Mouse (Mus musculus) limb, embryonic 11.5 days (tissue): ENCODE measurements around the gene Trpm2. TPM values are rescaled to one million over a fixed set of nuclear protein-coding genes. Genes with fewer than 3 reads are reported as not detected.
"Not testable (repeated sequence)": the region's sequence is repeated elsewhere in the genome, so short reads cannot be mapped to it uniquely, and the experiment has no call there.

Experiments used
- ATAC-seq: fragments of 200-750 bp; cut with Nextera tagmentation; 2 replicates; pipeline ENCODE4 v1.8.0; 2017; ENCODE audit warnings: low read depth; ENCODE audit not compliant: insufficient number of reproducible peaks, low FRiP score, low TSS enrichment
- DNase-seq: peaks from one replicate; pipeline ENCODE4 v3.0.0-alpha.2; 2015; ENCODE audit warnings: low spot score
- H3K27ac ChIP-seq: fragments of 300-500 bp; sonication (generic); replicated peaks from 2 replicates; pipeline ENCODE4 v1.5.1; 2014; ENCODE audit warnings: low read depth, mild to moderate bottlenecking, low read length
- H3K27me3 ChIP-seq: fragments of 300-500 bp; sonication (generic); 2 replicates; pipeline ENCODE4 v1.6.1; 2014; ENCODE audit warnings: mild to moderate bottlenecking, low read length, mixed read lengths; ENCODE audit not compliant: control insufficient read depth, insufficient read depth
- H3K36me3 ChIP-seq: fragments of 300-500 bp; sonication (generic); 2 replicates; pipeline ENCODE4 v1.6.1; 2014; ENCODE audit warnings: mild to moderate bottlenecking, low read length, moderate library complexity, mixed read lengths; ENCODE audit not compliant: control insufficient read depth, insufficient read depth
- H3K4me1 ChIP-seq: fragments of 300-500 bp; sonication (generic); 2 replicates; pipeline ENCODE4 v1.6.1; 2014; ENCODE audit warnings: low read length, mixed read lengths; ENCODE audit not compliant: control insufficient read depth, insufficient read depth
- H3K4me2 ChIP-seq: fragments of 300-500 bp; sonication (generic); 2 replicates; pipeline ENCODE4 v1.6.1; 2014; ENCODE audit warnings: low read depth, mild to moderate bottlenecking, moderate library complexity; ENCODE audit not compliant: severe bottlenecking
- H3K4me3 ChIP-seq: fragments of 300-500 bp; sonication (generic); 2 replicates; pipeline ENCODE4 v1.5.1; 2014; ENCODE audit warnings: low read depth, low read length
- H3K9ac ChIP-seq: fragments of 300-500 bp; sonication (generic); 2 replicates; pipeline ENCODE4 v1.6.1; 2014; ENCODE audit warnings: mild to moderate bottlenecking, low read length
- H3K9me3 ChIP-seq: fragments of 300-500 bp; sonication (generic); 2 replicates; pipeline ENCODE4 v1.6.1; 2016; ENCODE audit warnings: low read length; ENCODE audit not compliant: control insufficient read depth
- WGBS: fragments of 180-500 bp; shearing (Covaris S2); extraction: QIAGEN DNeasy Blood & Tissue Kit; methylation state at CpG from one replicate; pipeline ENCODE4 v1.1.7; 2014; 5-methylcytosine and 5-hydroxymethylcytosine counted together
- polyA plus RNA-seq: library from polyadenylated mRNA; unstranded; fragments of >200 nt; fragmentation: Nextera tagmentation; extraction: Ambion mirVana; gene quantifications from 2 replicates; pipeline ENCODE4 v1.2.1, GENCODE M21; 2014

The Trpm2 gene
- polyA plus RNA-seq = 0.10 and 0.27 TPM in 2 replicates

DNA sequence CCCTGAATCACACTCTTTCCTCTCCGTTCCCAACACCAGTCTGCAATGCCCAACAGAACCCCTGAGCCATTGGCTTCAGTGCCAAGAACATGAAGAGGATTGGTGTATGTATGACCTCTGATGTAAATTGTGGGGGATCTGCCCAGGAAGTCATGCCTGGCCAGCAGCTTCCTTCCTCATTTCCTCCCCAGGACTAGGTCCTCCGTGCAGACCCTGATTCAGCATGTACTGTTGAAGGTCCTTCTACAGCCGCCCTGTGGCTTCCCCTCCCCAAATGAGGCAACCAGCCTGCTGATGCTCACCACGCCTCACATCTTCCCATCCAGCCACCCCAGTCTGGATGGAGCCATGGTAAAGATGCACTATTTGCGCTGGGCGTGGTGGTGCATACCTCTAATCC lies at the start of gene Trpm2:
Gene Trpm2, minus strand, starts transcription at position 83 of the 400 bp plus-strand sequence.
- Histone ChIP-seq H3K4me3 (peak within 1 kb of the TSS; percentile 25), H3K27me3 (peaks cover 22% of the 10 kb centered on the region), H3K4me2 (peak within 1 kb of the TSS; percentile 52), H3K27ac (no peak within 1 kb of the TSS), H3K9me3 (no peaks in the 10 kb centered on the region), H3K9ac (peak within 1 kb of the TSS; percentile 37), H3K36me3 (no peaks in the 10 kb centered on the region), H3K4me1 (no peaks in the 10 kb centered on the region)
- DNase-seq (no peak), ATAC-seq (no peak)
- 85% methylated on average over 6 of the region's 6 CpGs for WGBS

DNA sequence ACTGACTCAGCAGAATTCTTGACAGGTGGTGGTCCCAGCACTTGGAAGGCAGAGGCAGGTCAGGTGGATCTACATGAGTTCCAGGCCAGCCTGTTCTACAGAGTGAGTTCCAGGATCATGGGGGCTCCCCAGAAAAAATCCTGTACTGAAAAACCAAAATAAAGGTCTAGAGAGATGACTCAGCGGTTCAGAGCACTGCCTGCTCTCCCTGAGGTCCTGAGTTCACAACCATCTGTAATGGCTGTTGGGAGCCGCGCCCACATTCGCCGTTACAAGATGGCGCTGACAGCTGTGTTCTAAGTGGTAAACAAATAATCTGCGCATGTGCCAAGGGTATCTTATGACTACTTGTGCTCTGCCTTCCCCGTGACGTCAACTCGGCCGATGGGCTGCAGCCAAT lies 49.6 kb upstream of the Trpm2 start:
- H3K36me3 ChIP-seq, H3K9me3 ChIP-seq, DNase-seq, ATAC-seq, H3K27ac ChIP-seq, H3K9ac ChIP-seq, H3K4me1 ChIP-seq, H3K4me2 ChIP-seq, H3K4me3 ChIP-seq, H3K27me3 ChIP-seq: not testable (repeated sequence)
- 98% methylated on average over 7 of the region's 11 CpGs for WGBS

- no peak overlapping the region for H3K9ac ChIP-seq
- WGBS = 88% methylated on average over 4 of the region's 4 CpGs
- DNase-seq = no peak
- H3K4me2 ChIP-seq = no peak overlapping the region
- no peaks in the 10 kb centered on the region for H3K9me3 ChIP-seq
- no peaks in the 10 kb centered on the region for H3K27me3 ChIP-seq
- no peak overlapping the region for H3K27ac ChIP-seq
- no peaks in the 10 kb centered on the region for H3K36me3 ChIP-seq
- ATAC-seq = no peak
- no peaks in the 10 kb centered on the region for H3K4me1 ChIP-seq
- H3K4me3 ChIP-seq = no peak overlapping the region
These were observed 48.9 kb upstream of the Trpm2 start for GRCm38 (mm10) chr10:78019291-78019690.

DNA sequence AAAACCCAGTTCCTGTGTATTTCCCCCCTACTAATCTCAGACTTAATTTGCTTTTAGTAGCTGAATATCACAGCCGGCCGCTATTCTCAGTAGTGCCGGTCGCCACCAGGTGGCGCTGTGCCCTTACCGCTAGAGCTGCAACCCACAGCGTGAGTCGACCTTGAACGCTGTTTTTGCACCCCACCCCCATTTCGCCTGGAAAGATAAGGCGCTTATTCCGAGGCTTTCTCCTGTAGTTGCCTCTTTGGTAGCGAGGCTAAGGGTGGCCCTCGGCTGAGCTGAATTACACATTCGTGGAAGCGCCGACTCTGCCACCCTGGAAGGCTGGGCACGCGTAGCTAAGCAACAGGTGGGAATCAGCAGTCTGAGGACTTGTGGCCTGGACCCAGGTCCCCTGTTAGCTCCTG lies 48.4 kb upstream of the Trpm2 start:
- ATAC-seq (peak; percentile 54; the same call in 1 of the 2 replicates), DNase-seq (peak; percentile 89)
- peak overlapping the region; percentile 33; the same call in 1 of the 2 replicates for H3K4me2 ChIP-seq
- H3K36me3 ChIP-seq = no peaks in the 10 kb centered on the region
- H3K27ac ChIP-seq = no peak overlapping the region
- no peaks in the 10 kb centered on the region for H3K9me3 ChIP-seq
- WGBS = 21% methylated on average over 19 of the region's 19 CpGs
- no peak overlapping the region for H3K4me3 ChIP-seq
- H3K27me3 ChIP-seq = no peaks in the 10 kb centered on the region
- H3K4me1 ChIP-seq = no peaks in the 10 kb centered on the region
- no peak overlapping the region for H3K9ac ChIP-seq

GRCm38 (mm10) chr10:78016366-78016765 lies 46.0 kb upstream of the Trpm2 start:
- H3K4me3 ChIP-seq = no peak overlapping the region
- no peak for ATAC-seq
- 60% methylated on average over 5 of the region's 5 CpGs for WGBS

GRCm38 (mm10) chr10:78015489-78015888 lies 45.1 kb upstream of the Trpm2 start:
- Histone ChIP-seq H3K27ac (no peak overlapping the region), H3K9ac (no peak overlapping the region), H3K27me3 (no peaks in the 10 kb centered on the region), H3K4me1 (no peaks in the 10 kb centered on the region), H3K4me2 (no peak overlapping the region), H3K4me3 (no peak overlapping the region), H3K9me3 (no peaks in the 10 kb centered on the region), H3K36me3 (no peaks in the 10 kb centered on the region)
- no peak for ATAC-seq
- no peak for DNase-seq
- WGBS = 92% methylated on average over 1 of the region's 1 CpGs

More at GRCm38 (mm10) chr10:78016366-78016765, 46.0 kb upstream of the Trpm2 start:
- Histone ChIP-seq H3K9ac (no peak overlapping the region), H3K36me3 (no peaks in the 10 kb centered on the region), H3K27ac (no peak overlapping the region), H3K4me2 (no peak overlapping the region), H3K27me3 (no peaks in the 10 kb centered on the region), H3K4me1 (no peaks in the 10 kb centered on the region), H3K9me3 (no peaks in the 10 kb centered on the region)
- DNase-seq = no peak

DNA sequence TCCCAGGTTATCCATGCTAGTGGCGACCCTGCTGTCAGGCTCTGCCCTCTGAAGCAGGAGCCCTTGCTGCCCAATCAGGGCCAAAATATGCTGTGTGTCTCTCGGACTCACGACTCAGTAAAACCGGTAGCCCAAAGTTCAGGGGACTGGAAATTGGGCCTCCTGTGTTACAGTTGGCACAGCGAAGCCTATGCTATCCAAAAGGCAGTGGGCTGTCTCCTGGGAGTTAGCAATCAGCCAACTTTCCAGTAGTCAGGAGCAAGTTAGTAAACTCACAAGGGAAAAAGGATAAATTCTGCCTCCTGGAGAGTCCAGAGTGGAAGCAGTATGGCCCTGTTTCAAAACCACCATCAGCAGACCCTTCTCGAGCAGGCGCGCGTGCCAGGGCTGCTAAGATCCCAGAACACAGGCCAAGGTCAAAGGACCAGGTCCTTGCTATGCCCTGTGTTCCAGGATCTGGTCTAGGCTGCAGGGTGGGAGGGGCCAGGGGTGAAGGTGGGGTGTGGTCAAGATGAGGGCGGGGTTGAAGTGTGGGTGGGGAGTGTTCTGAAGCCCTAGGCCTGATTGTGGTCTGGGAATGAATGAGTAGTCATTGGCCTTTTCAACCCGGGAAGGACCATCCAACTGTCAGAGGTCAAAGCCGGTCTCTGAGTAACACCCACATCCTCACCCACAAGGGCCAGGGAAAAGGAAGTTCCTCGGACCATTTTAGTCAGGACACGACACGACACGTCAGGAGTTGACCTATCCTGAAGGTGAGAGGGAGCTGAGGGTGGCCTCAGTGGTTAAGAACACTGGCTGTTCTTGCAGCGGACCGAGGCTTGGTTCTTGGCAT lies 42.5 kb upstream of the Trpm2 start:
- Histone ChIP-seq H3K9me3 (no peaks in the 10 kb centered on the region), H3K9ac (no peak overlapping the region), H3K36me3 (no peaks in the 10 kb centered on the region), H3K4me2 (no peak overlapping the region), H3K27me3 (no peaks in the 10 kb centered on the region), H3K4me1 (peaks cover 11% of the 10 kb centered on the region), H3K4me3 (no peak overlapping the region), H3K27ac (no peak overlapping the region)
- ATAC-seq (no peak), DNase-seq (no peak)
- WGBS = 91% methylated on average over 18 of the region's 18 CpGs

DNA sequence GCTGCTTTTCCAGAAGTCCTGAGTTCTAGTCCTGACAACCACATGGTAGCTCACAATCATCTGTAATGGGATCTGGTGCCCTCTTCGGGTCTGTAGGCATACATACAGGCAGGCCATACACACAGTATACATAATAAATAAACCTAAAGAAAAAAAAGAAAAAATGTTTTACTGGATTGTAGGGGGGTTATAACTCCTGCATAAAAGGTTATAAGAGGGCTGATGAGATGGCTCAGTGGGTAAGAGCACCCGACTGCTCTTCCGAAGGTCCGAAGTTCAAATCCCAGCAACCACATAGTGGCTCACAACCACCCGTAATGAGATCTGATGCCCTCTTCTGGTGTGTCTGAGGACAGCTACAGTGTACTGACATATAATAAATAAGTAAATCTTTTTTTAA lies 40.8 kb upstream of the Trpm2 start:
- ATAC-seq, H3K9ac ChIP-seq, DNase-seq, H3K4me3 ChIP-seq, H3K27ac ChIP-seq, H3K4me2 ChIP-seq, H3K36me3 ChIP-seq, H3K9me3 ChIP-seq, H3K27me3 ChIP-seq: not testable (repeated sequence)
- 90% methylated on average over 5 of the region's 5 CpGs for WGBS
- peaks cover 26% of the 10 kb centered on the region for H3K4me1 ChIP-seq
